Mouse (Mus musculus) adrenal gland, postnatal 25 days (tissue): ENCODE measurements around the gene Usp46. TPM values are rescaled to one million over a fixed set of nuclear protein-coding genes. Genes with fewer than 3 reads are reported as not detected.

Experiments
- DNase-seq: peaks from one replicate; pipeline ENCODE4 v3.0.0; 2021; ENCODE audit warnings: mixed read lengths
- total RNA-seq: library from RNA; stranded (reverse); gene quantifications from 2 replicates; pipeline ENCODE4 v1.2.3, GENCODE M21; 2021

The Usp46 gene
- total RNA-seq, 1 experiment from 2014 or later = 38.1 TPM

- DNase-seq = peak; percentile 61
Observed at GRCm38 (mm10) chr5:74068714-74069321, 587 bp upstream of the Usp46 start.

- DNase-seq = no peak
Observed at GRCm38 (mm10) chr5:74067346-74067745, 885 bp downstream of the Usp46 start.

GRCm38 (mm10) chr5:74066416-74067115 is 1.7 kb downstream of the Usp46 start:
- peak; percentile 45 for DNase-seq

- DNase-seq = no peak
Observed at GRCm38 (mm10) chr5:74065565-74066275, 2.5 kb downstream of the Usp46 start.

GRCm38 (mm10) chr5:74064844-74065243 is 3.4 kb downstream of the Usp46 start:
- no peak for DNase-seq

GRCm38 (mm10) chr5:74063226-74063747 is 4.9 kb downstream of the Usp46 start:
- DNase-seq = no peak

GRCm38 (mm10) chr5:74062266-74062665 is 6.0 kb downstream of the Usp46 start:
- no peak for DNase-seq

GRCm38 (mm10) chr5:74061408-74062047 is 6.7 kb downstream of the Usp46 start:
- DNase-seq = no peak

GRCm38 (mm10) chr5:74052171-74052909 is 15.9 kb downstream of the Usp46 start:
- no peak for DNase-seq

GRCm38 (mm10) chr5:74051394-74052170 is 16.6 kb downstream of the Usp46 start:
- DNase-seq = peak; percentile 49

- no peak for DNase-seq
Observed at GRCm38 (mm10) chr5:74050903-74051302, 17.3 kb downstream of the Usp46 start.

- no peak for DNase-seq
Observed at GRCm38 (mm10) chr5:74048846-74049495, 19.3 kb downstream of the Usp46 start.

GRCm38 (mm10) chr5:74044591-74044990 is 23.6 kb downstream of the Usp46 start:
- DNase-seq = no peak

- DNase-seq = no peak
Observed at GRCm38 (mm10) chr5:74042796-74043340, 25.4 kb downstream of the Usp46 start.

GRCm38 (mm10) chr5:74040541-74040940 is 27.7 kb downstream of the Usp46 start:
- DNase-seq = no peak

GRCm38 (mm10) chr5:74035454-74035853 is 32.8 kb downstream of the Usp46 start:
- no peak for DNase-seq

GRCm38 (mm10) chr5:74034177-74034576 is 34.1 kb downstream of the Usp46 start:
- no peak for DNase-seq

- no peak for DNase-seq
Observed at GRCm38 (mm10) chr5:74029787-74030186, 38.4 kb downstream of the Usp46 start.

- DNase-seq = no peak
Observed at GRCm38 (mm10) chr5:74028691-74029479, 39.3 kb downstream of the Usp46 start.
